Mouse (Mus musculus): ENCODE results near the gene Ice1.

- TF ChIP-seq CTCF (conservative IDR thresholded peaks at IDR 0.05; ENCODE audit: low read length) (no peak), POU5F1 (IDR thresholded peaks at IDR 0.05; ENCODE audit: borderline replicate concordance, low read length) (no peak)
Measured at GRCm38 (mm10) chr13:70590248-70590762, 47.1 kb downstream of the Ice1 start.
